Mouse (Mus musculus): ENCODE measurements around the gene D630039A03Rik.

- TF ChIP-seq CTCF (IDR thresholded peaks at IDR 0.05; ENCODE audit: control insufficient read depth, insufficient read depth, insufficient replicate concordance, low read depth, low read length), result no peak
- no peak for TF ChIP-seq POLR2A (IDR thresholded peaks at IDR 0.05; ENCODE audit: control insufficient read depth, low read depth, low read length)
These were observed 30.9 kb upstream of the D630039A03Rik start for GRCm38 (mm10) chr4:57947036-57947435.

Data from testis, adult 2 months (tissue).